Mouse (Mus musculus) E14TG2a.4 (cell line): Measurements from ENCODE around the gene Kif1c.

ENCODE experiments used
- CTCF ChIP-seq: conservative IDR thresholded peaks from 2 replicates; pipeline ENCODE4 v1.5.1; 2014; ENCODE audit warnings: low read length
- NANOG ChIP-seq: IDR thresholded peaks from 2 replicates; pipeline ENCODE4 v1.6.1; 2014; ENCODE audit warnings: borderline replicate concordance, low read length, mixed read lengths
- POU5F1 ChIP-seq: IDR thresholded peaks from 2 replicates; pipeline ENCODE4 v1.6.1; 2014; ENCODE audit warnings: low read length, borderline replicate concordance

DNA sequence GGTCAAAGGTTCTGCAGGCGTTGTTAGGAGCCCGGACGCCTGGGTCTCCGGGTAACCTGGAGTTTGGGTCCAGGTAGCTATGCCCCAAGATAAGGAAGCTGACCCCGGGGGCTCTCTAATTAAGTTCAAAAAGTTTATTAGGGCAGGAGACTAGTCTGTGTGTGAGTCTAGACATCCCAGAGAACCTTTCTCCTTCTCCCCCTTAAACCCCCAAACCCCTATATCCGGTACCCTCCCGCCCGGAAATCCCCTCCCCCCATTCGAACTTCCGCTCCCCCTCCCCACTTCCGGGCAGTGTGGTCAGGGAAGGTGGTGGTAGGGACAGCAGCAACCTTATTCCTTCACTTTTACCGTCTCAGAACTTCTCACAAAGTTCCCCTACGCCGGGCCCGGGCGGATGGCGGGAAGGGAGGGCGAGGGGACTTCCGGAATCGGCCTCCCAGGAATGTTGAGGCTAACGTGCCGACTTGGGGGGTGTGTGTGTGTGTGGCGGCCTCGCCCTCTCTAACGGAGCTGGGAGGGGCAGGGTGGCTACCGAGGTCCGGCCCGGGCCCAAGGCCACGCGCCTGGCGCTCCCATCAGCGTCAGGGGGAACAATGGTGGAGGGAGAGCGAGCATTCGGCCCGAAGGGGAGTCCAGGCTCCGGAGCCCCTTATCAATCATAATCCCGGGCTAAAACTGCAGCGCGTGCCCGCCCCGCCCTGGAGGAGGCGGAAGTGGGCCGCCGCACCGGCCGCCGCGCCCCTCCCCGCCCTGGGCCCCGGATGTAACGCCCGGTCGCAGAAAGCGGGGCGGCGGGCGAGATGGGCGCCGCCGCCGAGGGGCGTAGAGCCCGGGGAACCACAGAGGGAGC is 46.8 kb upstream of the Kif1c start:
- no peak for TF ChIP-seq CTCF
- no peak for TF ChIP-seq NANOG
- TF ChIP-seq POU5F1 = no peak
